Mouse (Mus musculus) hindlimb bud, embryonic 11.5 days (tissue): ENCODE data around the gene Gm4312.
"Not testable (repeated sequence)": the region's sequence is repeated elsewhere in the genome, so short reads cannot be mapped to it uniquely, and the experiment has no call there.

Source experiments
- DNase-seq: peaks from one replicate; pipeline ENCODE4 v3.0.0-alpha.2; 2012; ENCODE audit warnings: low read depth, low spot score; ENCODE audit errors: extremely low spot score

The Gm4312 gene

GRCm38 (mm10) chr10:100382460-100382859, at the start of gene Gm4312:
TSS of gene Gm4312 (minus strand) at chr10:100382560.
- not testable (repeated sequence) for DNase-seq

DNA sequence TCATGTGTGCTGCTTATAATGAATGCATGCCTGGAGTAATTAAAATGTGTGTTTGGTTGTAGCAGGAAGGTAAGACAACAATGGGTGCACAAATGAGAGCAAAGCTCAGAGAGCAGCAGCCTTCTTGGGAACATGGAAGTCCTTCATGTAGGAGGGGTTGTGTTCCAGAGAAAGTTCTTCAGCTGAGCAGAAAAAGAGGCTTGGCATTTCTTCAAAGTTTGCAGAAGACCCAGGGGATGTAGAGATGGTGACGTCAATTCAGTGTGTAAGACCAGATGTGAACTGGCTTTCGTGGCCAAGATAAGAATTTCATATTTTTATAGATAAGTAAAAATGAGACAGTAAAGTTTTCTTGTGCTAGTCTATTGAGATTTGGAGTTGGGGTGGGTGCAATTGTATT, 45.2 kb upstream of the Gm4312 start:
- DNase-seq: no peak

GRCm38 (mm10) chr10:100415566-100415965, 33.2 kb upstream of the Gm4312 start:
- DNase-seq: no peak

DNA sequence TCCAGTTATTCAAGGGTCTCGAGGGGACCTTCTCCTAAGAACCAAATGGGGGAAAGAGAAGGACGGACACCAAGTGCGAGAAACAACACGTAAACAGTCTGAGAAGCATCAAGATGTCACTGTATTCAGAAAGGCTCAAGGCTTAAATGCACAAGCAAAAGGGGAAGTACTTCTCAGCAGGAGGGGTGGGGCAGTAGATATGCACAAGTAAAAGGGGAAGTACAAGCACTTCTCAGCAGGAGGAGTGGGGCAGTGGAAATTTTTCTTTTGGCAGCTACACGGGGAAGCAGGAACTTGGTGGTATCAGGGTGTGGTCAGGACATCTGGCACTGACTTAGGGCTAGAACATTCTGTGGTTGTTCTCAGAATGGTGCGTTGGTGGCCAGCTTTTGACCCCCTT, 19.9 kb upstream of the Gm4312 start:
- DNase-seq: not testable (repeated sequence)

- not testable (repeated sequence) for DNase-seq
Observed at GRCm38 (mm10) chr10:100361038-100361437, 21.3 kb downstream of the Gm4312 start, which contains the start of gene Gm4307. TSS of gene Gm4307 (plus strand) at chr10:100361338.

DNA sequence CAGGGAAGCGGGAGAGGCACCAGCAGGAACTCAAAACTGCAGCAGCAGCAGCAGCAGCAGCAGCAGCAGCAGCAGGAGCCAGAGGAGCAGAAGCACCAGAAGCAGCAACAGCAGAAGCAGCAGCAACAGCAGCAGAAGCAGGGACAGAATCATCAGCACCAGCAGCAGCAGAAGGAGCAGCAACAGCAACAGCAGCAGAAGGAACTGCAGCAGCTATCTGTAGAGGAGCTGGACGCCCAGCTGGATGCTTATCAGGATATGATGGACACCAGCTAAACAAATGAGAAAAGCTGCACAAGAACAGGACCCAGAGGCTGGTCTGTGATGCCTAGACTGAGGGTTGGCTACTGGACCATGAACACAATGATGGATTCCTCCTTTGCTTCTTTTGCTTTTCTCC, 25.5 kb downstream of the Gm4312 start:
- DNase-seq: not testable (repeated sequence)

- not testable (repeated sequence) for DNase-seq
Observed at GRCm38 (mm10) chr10:100350793-100351192, 31.6 kb downstream of the Gm4312 start, which contains the start of gene Gm4305. TSS of gene Gm4305 (plus strand) at chr10:100351093.

- DNase-seq: not testable (repeated sequence)
Observed at GRCm38 (mm10) chr10:100345672-100346071, 36.7 kb downstream of the Gm4312 start, which contains the start of gene Gm4303. TSS of gene Gm4303 (plus strand) at chr10:100345972.

- DNase-seq: not testable (repeated sequence)
Observed at GRCm38 (mm10) chr10:100340536-100340935, 41.8 kb downstream of the Gm4312 start, which contains the start of gene Gm4302. TSS of gene Gm4302 (plus strand) at chr10:100340836.

GRCm38 (mm10) chr10:100335376-100335775, 47.0 kb downstream of the Gm4312 start, which contains the start of gene Gm4301:
TSS of gene Gm4301 (plus strand) at chr10:100335676.
- not testable (repeated sequence) for DNase-seq
